Mouse (Mus musculus) kidney, adult 2 months (tissue): ENCODE measurements around the gene Nfatc2ip.

Experiments
- CTCF ChIP-seq: fragments of 200-500 bp; conservative IDR thresholded peaks from 2 replicates; pipeline ENCODE4 v1.5.1; 2011; ENCODE audit warnings: low read depth, mild to moderate bottlenecking, control low read depth, low read length, moderate library complexity, mixed read lengths; ENCODE audit not compliant: insufficient read depth, insufficient read length
- POLR2A ChIP-seq: fragments of 200-500 bp; IDR thresholded peaks from one replicate; pipeline ENCODE4 v1.6.1; 2011; ENCODE audit warnings: low read depth, low read length, control low read depth

GRCm38 (mm10) chr7:126358413-126358812, 38.1 kb downstream of the Nfatc2ip start:
- TF ChIP-seq CTCF: no peak
- TF ChIP-seq POLR2A: no peak
